Mouse (Mus musculus) intestine, embryonic 15.5 days (tissue): ENCODE data around the gene Mef2c. TPM values are rescaled to one million over a fixed set of nuclear protein-coding genes. Genes with fewer than 3 reads are reported as not detected.

ENCODE experiments used
- ATAC-seq: fragments of 200-750 bp; cut with Nextera tagmentation; 2 replicates; pipeline ENCODE4 v1.8.0; 2017; ENCODE audit warnings: moderate TSS enrichment, moderate library complexity
- H3K27ac ChIP-seq: fragments of 300-500 bp; sonication (generic); 2 replicates; pipeline ENCODE4 v1.5.1; 2015; ENCODE audit warnings: mild to moderate bottlenecking, inconsistent platforms
- H3K27me3 ChIP-seq: fragments of 300-500 bp; sonication (generic); replicated peaks from 2 replicates; pipeline ENCODE4 v1.6.1; 2015; ENCODE audit warnings: inconsistent platforms
- H3K36me3 ChIP-seq: fragments of 300-500 bp; sonication (generic); 2 replicates; pipeline ENCODE4 v1.6.1; 2015; ENCODE audit warnings: inconsistent platforms
- H3K4me1 ChIP-seq: fragments of 300-500 bp; sonication (generic); replicated peaks from 2 replicates; pipeline ENCODE4 v1.6.1; 2015; ENCODE audit warnings: inconsistent platforms
- H3K4me2 ChIP-seq: fragments of 300-500 bp; sonication (generic); replicated peaks from 2 replicates; pipeline ENCODE4 v1.6.1; 2015; ENCODE audit warnings: mild to moderate bottlenecking, inconsistent platforms
- H3K4me3 ChIP-seq: fragments of 300-500 bp; sonication (generic); replicated peaks from 2 replicates; pipeline ENCODE4 v1.5.1; 2015; ENCODE audit warnings: inconsistent platforms
- H3K9ac ChIP-seq: fragments of 300-500 bp; sonication (generic); 2 replicates; pipeline ENCODE4 v1.6.1; 2015; ENCODE audit warnings: inconsistent platforms
- H3K9me3 ChIP-seq: fragments of 300-500 bp; sonication (generic); 2 replicates; pipeline ENCODE4 v1.6.1; 2016; ENCODE audit warnings: inconsistent platforms
- WGBS: fragments of 180-500 bp; shearing (Covaris S2); methylation state at CpG from one replicate; pipeline ENCODE4 v1.1.7; 2015; 5-methylcytosine and 5-hydroxymethylcytosine counted together
- polyA plus RNA-seq: library from polyadenylated mRNA; unstranded; fragments of >200 nt; fragmentation: Nextera tagmentation; extraction: Ambion mirVana; gene quantifications from 2 replicates; pipeline ENCODE4 v1.2.1, GENCODE M21; 2015

Mef2c gene
- 36.4 and 39.1 TPM in 2 replicates for polyA plus RNA-seq

DNA sequence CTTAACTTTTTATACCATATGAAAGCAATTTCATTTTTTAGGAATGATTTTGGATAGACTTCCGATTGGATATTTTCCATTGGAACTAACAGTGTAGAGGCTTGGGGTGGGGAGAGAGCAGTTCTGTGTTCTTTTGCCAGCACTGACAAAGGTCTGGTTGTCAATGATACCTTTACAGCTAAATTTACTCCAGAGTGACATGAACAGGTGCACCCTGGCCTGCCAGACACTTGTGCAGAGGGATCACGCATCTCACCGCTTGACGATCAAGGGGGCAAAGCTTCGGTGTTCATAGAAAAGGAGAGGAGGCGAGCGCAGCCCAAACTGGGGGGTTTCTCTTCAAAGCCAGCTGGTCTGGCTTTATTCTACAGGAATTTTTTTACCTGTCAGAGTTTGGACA lies at the start of gene Mef2c:
Gene Mef2c (plus strand): TSS at position 116 of the 400 bp plus-strand sequence.
- no peaks in the 10 kb centered on the region for H3K9me3 ChIP-seq
- no peak within 1 kb of the TSS for H3K4me3 ChIP-seq
- WGBS, result 90% methylated on average over 7 of the region's 7 CpGs
- no peak within 1 kb of the TSS for H3K9ac ChIP-seq
- H3K36me3 ChIP-seq, result no peaks in the 10 kb centered on the region
- no peak for ATAC-seq
- H3K27ac ChIP-seq, result no peak within 1 kb of the TSS
- H3K4me1 ChIP-seq, result no peaks in the 10 kb centered on the region
- no peaks in the 10 kb centered on the region for H3K27me3 ChIP-seq
- H3K4me2 ChIP-seq, result no peak within 1 kb of the TSS

DNA sequence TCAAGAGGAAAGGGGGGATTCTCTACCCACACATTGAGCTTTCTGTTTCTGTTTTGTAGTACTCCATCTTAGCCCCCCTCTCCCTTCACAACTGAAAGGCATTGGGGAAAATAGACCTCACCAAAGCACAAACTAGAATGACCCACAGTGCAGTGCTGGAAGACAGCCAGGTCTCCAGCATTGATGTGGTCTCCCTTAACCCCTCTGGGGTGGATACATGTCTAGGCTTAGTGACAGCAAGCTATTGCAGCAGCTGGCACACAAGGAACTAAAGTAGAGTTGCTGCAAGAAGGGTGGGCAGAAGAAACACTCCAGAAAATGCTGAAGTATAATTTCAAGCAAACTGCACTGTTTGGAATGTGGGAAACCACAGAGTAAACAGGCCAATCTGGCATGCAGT lies 45.1 kb upstream of the Mef2c start:
- H3K4me3 ChIP-seq, result no peak overlapping the region
- no peak overlapping the region for H3K27ac ChIP-seq
- no peaks in the 10 kb centered on the region for H3K9me3 ChIP-seq
- no peak for ATAC-seq
- no peaks in the 10 kb centered on the region for H3K4me1 ChIP-seq
- no peak overlapping the region for H3K4me2 ChIP-seq
- H3K36me3 ChIP-seq, result no peaks in the 10 kb centered on the region
- no peak overlapping the region for H3K9ac ChIP-seq
- H3K27me3 ChIP-seq, result no peaks in the 10 kb centered on the region

DNA sequence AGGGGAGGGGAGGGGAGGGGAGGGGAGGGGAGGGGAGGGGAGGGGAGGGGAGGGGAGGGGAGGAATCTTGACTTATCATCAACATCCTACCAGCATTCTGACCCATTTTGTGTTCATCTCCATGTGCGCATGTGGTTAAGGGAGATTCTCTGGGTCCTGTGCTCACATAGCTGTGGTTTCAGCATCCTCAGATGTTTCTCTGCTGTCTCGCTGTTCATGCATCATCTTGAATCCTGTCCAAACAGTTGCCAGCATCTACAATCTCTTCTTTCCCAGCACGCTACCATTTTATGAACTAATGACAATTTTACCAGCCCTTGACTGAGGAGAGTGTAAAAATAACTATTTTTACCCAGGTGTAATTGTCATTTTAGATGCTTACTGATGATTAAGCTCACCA lies 44.2 kb upstream of the Mef2c start:
- Histone ChIP-seq H3K27ac (no peak overlapping the region), H3K4me2 (no peak overlapping the region), H3K4me3 (no peak overlapping the region), H3K4me1 (no peaks in the 10 kb centered on the region), H3K9ac (no peak overlapping the region), H3K9me3 (no peaks in the 10 kb centered on the region), H3K27me3 (no peaks in the 10 kb centered on the region), H3K36me3 (no peaks in the 10 kb centered on the region)
- ATAC-seq, result no peak
- WGBS, result 90% methylated on average over 3 of the region's 3 CpGs

DNA sequence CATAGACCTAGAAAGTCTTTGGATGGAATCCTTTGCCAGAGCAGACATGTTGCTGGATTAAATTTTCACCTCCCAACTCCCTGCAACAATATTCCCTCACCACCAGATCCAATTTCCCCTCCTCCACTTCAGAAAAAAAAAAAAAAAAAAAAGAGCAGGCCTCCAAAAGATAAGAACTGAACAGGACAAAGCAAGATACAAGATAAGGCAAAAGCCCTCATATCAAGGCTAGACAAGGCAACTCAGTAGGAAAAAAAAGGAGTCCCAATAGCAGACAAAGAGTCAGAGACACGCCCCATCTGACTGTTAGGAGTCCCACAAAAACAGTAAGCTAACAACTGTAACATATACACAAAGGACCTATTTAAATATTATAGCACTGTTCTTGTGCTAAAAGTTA lies 43.2 kb upstream of the Mef2c start:
- Histone ChIP-seq H3K4me2 (no peak overlapping the region), H3K36me3 (no peaks in the 10 kb centered on the region), H3K9me3 (no peaks in the 10 kb centered on the region), H3K4me3 (no peak overlapping the region), H3K4me1 (no peaks in the 10 kb centered on the region), H3K9ac (no peak overlapping the region), H3K27ac (no peak overlapping the region), H3K27me3 (no peaks in the 10 kb centered on the region)
- 89% methylated on average over 1 of the region's 1 CpGs for WGBS
- no peak for ATAC-seq

DNA sequence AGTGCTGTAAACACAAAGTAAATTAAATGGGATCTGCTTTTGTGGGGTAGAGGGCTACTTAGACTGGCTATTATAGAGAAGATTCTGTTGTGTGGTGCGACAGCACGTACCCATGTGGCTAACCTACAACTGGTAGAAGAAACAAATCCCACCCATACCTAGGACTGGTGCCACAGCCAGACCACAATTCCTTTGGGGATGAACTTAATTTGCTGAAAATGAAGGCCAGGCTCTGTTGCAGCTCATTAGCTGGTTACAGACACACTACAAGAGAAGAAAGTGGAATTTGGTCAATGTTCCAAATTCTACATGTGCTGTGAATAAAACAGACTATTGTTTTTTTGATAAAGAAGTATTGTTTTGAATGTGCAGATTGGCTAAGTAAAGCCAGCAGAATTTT lies 42.3 kb upstream of the Mef2c start:
- ATAC-seq, result no peak
- 83% methylated on average over 2 of the region's 2 CpGs for WGBS
- Histone ChIP-seq H3K4me2 (no peak overlapping the region), H3K36me3 (no peaks in the 10 kb centered on the region), H3K4me3 (no peak overlapping the region), H3K27ac (no peak overlapping the region), H3K9me3 (no peaks in the 10 kb centered on the region), H3K4me1 (no peaks in the 10 kb centered on the region), H3K9ac (no peak overlapping the region), H3K27me3 (no peaks in the 10 kb centered on the region)

DNA sequence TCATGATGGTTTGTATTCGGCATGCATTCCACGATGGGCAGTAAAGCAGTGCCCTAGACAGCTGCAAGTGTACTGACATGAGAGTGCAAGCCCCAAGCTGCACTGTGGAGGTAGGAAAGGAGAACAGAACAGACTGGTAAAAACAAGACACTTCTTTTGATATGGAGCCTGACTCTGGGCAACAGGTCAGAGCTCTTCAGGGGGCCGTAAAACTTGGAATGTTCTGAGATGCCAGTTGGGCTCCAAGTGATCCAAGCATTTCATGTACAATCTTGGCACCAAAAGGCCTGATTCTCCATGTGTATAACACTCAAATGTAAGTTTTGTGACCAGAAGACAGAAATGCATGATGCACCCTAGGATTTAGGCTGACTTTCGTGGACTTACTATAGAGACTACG lies 37.1 kb upstream of the Mef2c start:
- WGBS, result 86% methylated on average over 5 of the region's 5 CpGs
- Histone ChIP-seq H3K27ac (no peak overlapping the region), H3K36me3 (no peaks in the 10 kb centered on the region), H3K4me2 (no peak overlapping the region), H3K27me3 (no peaks in the 10 kb centered on the region), H3K9ac (no peak overlapping the region), H3K4me3 (no peak overlapping the region), H3K4me1 (no peaks in the 10 kb centered on the region), H3K9me3 (no peaks in the 10 kb centered on the region)
- no peak for ATAC-seq

DNA sequence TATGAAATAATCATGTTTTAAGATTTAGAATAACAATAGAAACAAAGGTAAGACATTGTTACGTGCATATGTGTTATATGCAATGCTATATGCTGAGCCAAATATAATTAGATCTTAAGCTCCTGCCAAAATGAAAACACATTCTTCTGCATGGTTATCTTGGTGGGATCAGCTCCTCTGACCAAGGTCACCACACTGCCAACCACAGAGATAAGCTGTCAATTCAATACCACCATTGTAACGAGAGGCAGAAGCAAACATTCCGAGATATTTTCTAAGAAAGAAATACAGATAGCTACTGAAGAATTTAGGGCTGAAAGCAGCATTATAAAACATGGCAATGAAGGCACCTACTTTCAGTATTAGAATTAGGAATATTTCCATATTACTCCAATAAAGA lies 35.0 kb upstream of the Mef2c start:
- no peak overlapping the region for H3K27ac ChIP-seq
- H3K27me3 ChIP-seq, result no peaks in the 10 kb centered on the region
- H3K4me1 ChIP-seq, result no peaks in the 10 kb centered on the region
- H3K4me3 ChIP-seq, result no peak overlapping the region
- H3K36me3 ChIP-seq, result no peaks in the 10 kb centered on the region
- no peak for ATAC-seq
- no peak overlapping the region for H3K9ac ChIP-seq
- H3K9me3 ChIP-seq, result no peaks in the 10 kb centered on the region
- 48% methylated on average over 3 of the region's 3 CpGs for WGBS
- H3K4me2 ChIP-seq, result no peak overlapping the region

DNA sequence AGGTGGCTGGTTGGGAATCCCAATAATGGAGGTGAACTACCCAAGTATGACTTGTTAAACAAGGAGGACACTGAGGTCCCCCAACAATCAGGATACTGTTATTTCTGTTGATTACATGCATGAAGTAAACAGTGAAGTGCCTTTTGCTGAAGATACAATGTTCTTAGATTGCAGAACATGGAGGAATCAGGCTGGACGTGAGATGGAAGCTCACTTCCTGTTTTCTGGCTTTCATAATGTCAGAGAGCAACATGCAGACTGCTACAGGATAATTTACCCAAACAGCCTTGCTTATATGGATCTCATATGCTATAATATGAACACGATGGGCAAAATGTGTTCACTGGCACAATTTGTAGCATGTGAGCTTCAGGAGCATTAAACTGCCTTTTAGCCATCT lies 30.1 kb upstream of the Mef2c start:
- no peak overlapping the region for H3K27ac ChIP-seq
- no peaks in the 10 kb centered on the region for H3K36me3 ChIP-seq
- H3K9ac ChIP-seq, result no peak overlapping the region
- H3K4me2 ChIP-seq, result no peak overlapping the region
- WGBS, result 82% methylated on average over 2 of the region's 2 CpGs
- no peak overlapping the region for H3K4me3 ChIP-seq
- H3K4me1 ChIP-seq, result no peaks in the 10 kb centered on the region
- no peaks in the 10 kb centered on the region for H3K9me3 ChIP-seq
- H3K27me3 ChIP-seq, result no peaks in the 10 kb centered on the region
- no peak for ATAC-seq

DNA sequence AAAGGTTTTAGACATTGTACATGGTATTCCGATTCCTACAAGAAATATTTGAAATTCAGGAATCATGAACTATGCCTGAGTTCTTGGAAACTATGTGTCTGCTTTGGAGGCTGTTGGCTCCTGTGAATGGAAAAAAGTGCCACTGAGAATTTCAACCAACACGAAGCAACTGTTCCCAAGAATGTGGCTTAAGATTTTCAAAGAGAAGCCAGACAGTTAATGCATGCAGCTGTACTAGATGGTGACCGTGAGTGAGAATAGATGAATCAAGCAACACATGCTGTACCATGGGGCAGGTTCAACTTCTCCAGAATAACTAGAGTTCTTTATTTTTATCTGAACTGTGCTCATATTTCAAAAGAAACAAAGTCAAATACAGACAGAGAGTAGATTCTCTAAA lies 23.4 kb upstream of the Mef2c start:
- Histone ChIP-seq H3K36me3 (no peaks in the 10 kb centered on the region), H3K4me3 (no peak overlapping the region), H3K27ac (no peak overlapping the region), H3K4me1 (no peaks in the 10 kb centered on the region), H3K9ac (no peak overlapping the region), H3K9me3 (no peaks in the 10 kb centered on the region), H3K27me3 (no peaks in the 10 kb centered on the region), H3K4me2 (no peak overlapping the region)
- ATAC-seq, result no peak
- WGBS, result 69% methylated on average over 3 of the region's 3 CpGs

DNA sequence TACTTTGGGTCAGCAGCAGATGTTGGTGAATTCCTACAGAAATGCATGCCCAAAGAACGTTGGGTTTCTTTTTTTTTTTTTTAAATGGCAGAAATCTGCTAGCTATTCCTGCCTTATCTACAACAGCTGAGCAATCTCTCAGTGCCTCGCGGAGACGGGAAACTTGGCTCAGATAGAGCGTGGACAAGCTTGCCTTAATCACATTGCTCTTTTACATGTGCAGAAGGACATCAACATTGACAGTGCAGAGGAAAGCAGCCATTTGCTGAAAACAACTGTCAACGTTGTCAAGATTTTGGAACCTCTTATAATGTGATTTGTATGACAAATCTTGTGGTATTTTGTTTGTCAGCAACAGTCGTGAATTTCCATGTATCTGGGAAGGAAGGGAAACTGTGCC lies 22.5 kb upstream of the Mef2c start:
- WGBS, result 56% methylated on average over 7 of the region's 7 CpGs
- Histone ChIP-seq H3K27ac (no peak overlapping the region), H3K4me3 (no peak overlapping the region), H3K9me3 (no peaks in the 10 kb centered on the region), H3K9ac (no peak overlapping the region), H3K36me3 (no peaks in the 10 kb centered on the region), H3K4me1 (no peaks in the 10 kb centered on the region), H3K27me3 (no peaks in the 10 kb centered on the region), H3K4me2 (no peak overlapping the region)
- no peak for ATAC-seq

DNA sequence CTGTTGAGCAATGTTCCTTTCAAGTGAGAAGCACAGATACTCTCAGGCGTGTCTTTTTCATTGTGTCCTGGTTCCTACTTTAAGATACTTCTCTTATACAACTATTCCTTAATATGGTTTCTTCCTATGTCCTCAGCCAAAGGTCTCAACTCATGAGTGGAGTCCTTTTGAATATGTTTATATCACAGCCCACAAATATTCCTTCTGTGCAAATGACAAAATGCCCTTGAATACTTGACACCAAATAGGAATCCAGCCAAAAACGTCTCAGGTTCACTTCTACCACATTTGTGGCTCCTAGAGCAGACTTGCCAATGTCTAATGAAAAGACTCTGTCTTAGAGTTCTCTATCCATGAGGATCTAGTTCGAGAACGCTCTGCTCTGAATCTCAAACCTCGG lies 21.7 kb upstream of the Mef2c start:
- WGBS, result 77% methylated on average over 5 of the region's 5 CpGs

DNA sequence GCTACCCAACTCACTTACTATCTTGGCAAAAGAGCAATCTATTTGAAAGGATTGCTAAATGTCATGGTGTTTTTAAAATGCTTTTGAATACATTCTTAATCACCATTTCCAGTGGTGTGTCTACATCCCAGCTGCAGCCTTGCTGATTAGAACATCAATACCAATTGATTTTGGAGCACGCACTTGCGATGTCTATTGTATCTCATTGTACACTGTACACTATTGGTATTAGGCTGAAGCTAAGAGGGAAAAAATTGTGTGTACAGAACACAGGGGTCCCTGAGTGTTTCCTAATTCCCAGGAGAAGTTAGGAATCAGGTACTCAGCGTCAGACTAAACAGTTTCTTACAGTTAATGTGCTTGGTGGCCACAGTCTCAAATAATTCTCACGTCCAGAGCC lies 19.6 kb upstream of the Mef2c start:
- Histone ChIP-seq H3K9ac (no peak overlapping the region), H3K4me2 (no peak overlapping the region), H3K27ac (no peak overlapping the region), H3K4me3 (no peak overlapping the region), H3K27me3 (no peaks in the 10 kb centered on the region), H3K4me1 (no peaks in the 10 kb centered on the region), H3K9me3 (no peaks in the 10 kb centered on the region), H3K36me3 (no peaks in the 10 kb centered on the region)
- ATAC-seq, result no peak
- 81% methylated on average over 4 of the region's 4 CpGs for WGBS

More for the DNA sequence above, 21.7 kb upstream of the Mef2c start:
- Histone ChIP-seq H3K4me3 (no peak overlapping the region), H3K9ac (no peak overlapping the region), H3K4me1 (no peaks in the 10 kb centered on the region), H3K27ac (no peak overlapping the region), H3K9me3 (no peaks in the 10 kb centered on the region), H3K27me3 (no peaks in the 10 kb centered on the region), H3K4me2 (no peak overlapping the region), H3K36me3 (no peaks in the 10 kb centered on the region)
- no peak for ATAC-seq

DNA sequence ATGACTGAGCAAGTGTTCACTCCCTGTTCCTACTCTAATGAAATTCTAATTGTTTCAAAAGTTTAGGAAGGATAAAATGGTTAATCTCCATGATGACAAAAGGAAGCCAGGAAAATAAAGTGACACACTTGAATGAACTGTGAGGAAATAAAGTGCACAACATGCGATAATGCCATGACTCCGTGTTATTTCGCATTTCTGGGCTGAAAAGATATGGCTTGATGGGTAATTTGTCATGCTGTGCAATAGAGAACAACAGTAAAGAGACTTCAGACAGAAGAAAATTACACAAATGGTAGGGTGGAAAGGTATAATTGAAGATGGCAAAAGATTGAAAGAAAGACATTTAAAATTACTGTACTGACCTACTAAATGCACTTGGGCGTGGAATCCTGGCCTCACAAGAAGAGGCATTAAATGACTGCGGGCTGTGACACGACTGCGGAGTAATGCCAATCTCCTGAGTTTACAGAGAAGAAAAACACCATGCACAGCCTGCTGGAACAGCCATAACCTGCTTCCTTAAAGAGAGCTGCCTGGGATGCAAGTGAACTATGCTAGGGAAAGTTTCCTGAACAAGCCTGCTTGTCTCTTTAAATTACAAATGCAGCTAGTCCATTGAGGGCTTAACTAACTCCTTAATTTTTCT lies 19.0 kb upstream of the Mef2c start:
- H3K27me3 ChIP-seq, result no peaks in the 10 kb centered on the region
- no peak overlapping the region for H3K4me3 ChIP-seq
- no peaks in the 10 kb centered on the region for H3K36me3 ChIP-seq
- H3K27ac ChIP-seq, result no peak overlapping the region
- 84% methylated on average over 7 of the region's 7 CpGs for WGBS
- no peak for ATAC-seq
- H3K4me1 ChIP-seq, result no peaks in the 10 kb centered on the region
- no peaks in the 10 kb centered on the region for H3K9me3 ChIP-seq
- no peak overlapping the region for H3K9ac ChIP-seq
- no peak overlapping the region for H3K4me2 ChIP-seq
